Mouse (Mus musculus) kidney, postnatal 0 days (tissue): Measurements from ENCODE around the gene Gng12. TPM values are rescaled to one million over a fixed set of nuclear protein-coding genes. Genes with fewer than 3 reads are reported as not detected.

Experiments
- ATAC-seq: fragments of 200-750 bp; cut with Nextera tagmentation; replicated peaks from 2 replicates; pipeline ENCODE4 v1.8.0; 2017; ENCODE audit warnings: low read depth, moderate number of reproducible peaks, moderate TSS enrichment, moderate library complexity; ENCODE audit not compliant: low FRiP score
- DNase-seq: peaks from one replicate; pipeline ENCODE4 v3.0.0-alpha.2; 2016; ENCODE audit warnings: low spot score
- H3K27ac ChIP-seq: fragments of 300-500 bp; sonication (generic); 2 replicates; pipeline ENCODE4 v1.5.1; 2014; ENCODE audit warnings: mild to moderate bottlenecking
- H3K27me3 ChIP-seq: fragments of 300-500 bp; sonication (generic); 2 replicates; pipeline ENCODE4 v1.6.1; 2014; ENCODE audit warnings: low read length, mixed read lengths; ENCODE audit not compliant: insufficient read depth
- H3K36me3 ChIP-seq: fragments of 300-500 bp; sonication (generic); 2 replicates; pipeline ENCODE4 v1.6.1; 2014; ENCODE audit warnings: low read length, mixed read lengths; ENCODE audit not compliant: insufficient read depth
- H3K4me1 ChIP-seq: fragments of 300-500 bp; sonication (generic); replicated peaks from 2 replicates; pipeline ENCODE4 v1.6.1; 2014; ENCODE audit warnings: antibody characterized with exemption, low read length, mixed read lengths; ENCODE audit not compliant: insufficient read depth
- H3K4me2 ChIP-seq: fragments of 300-500 bp; sonication (generic); 2 replicates; pipeline ENCODE4 v1.6.1; 2014; ENCODE audit warnings: mild to moderate bottlenecking, low read length, moderate library complexity, mixed read lengths
- H3K4me3 ChIP-seq: fragments of 300-500 bp; sonication (generic); replicated peaks from 2 replicates; pipeline ENCODE4 v1.5.1; 2014; ENCODE audit warnings: low read depth, low read length
- H3K9ac ChIP-seq: fragments of 300-500 bp; sonication (generic); 2 replicates; pipeline ENCODE4 v1.6.1; 2014; ENCODE audit warnings: low read depth, low read length
- H3K9me3 ChIP-seq: fragments of 300-500 bp; sonication (generic); replicated peaks from 2 replicates; pipeline ENCODE4 v1.6.1; 2016; ENCODE audit warnings: low read length, inconsistent platforms, mixed read lengths
- CTCF ChIP-seq: IDR thresholded peaks from 2 replicates; pipeline ENCODE4 v1.5.1; 2016; ENCODE audit warnings: antibody characterized with exemption, low read depth, mild to moderate bottlenecking, moderate library complexity
- WGBS: fragments of 180-500 bp; shearing (Covaris S2); extraction: QIAGEN DNeasy Blood & Tissue Kit; methylation state at CpG from one replicate; pipeline ENCODE4 v1.1.7; 2014; 5-methylcytosine and 5-hydroxymethylcytosine counted together
- polyA plus RNA-seq: library from polyadenylated mRNA; unstranded; fragments of >200 nt; fragmentation: Nextera tagmentation; extraction: Ambion mirVana; gene quantifications from 2 replicates; pipeline ENCODE4 v1.2.1, GENCODE M21; 2015

The Gng12 gene
- polyA plus RNA-seq, 1 experiment from 2014 or later, result 144 TPM

- Histone ChIP-seq H3K36me3 (no peaks in the 10 kb centered on the region), H3K27ac (no peak overlapping the region), H3K9me3 (no peaks in the 10 kb centered on the region), H3K4me2 (no peak overlapping the region), H3K27me3 (no peaks in the 10 kb centered on the region), H3K4me3 (no peak overlapping the region), H3K9ac (no peak overlapping the region), H3K4me1 (peaks cover 9% of the 10 kb centered on the region; the same call in 1 of the 2 replicates)
- DNase-seq (no peak), ATAC-seq (no peak)
- no peak for TF ChIP-seq CTCF
- WGBS, result 52% methylated on average over 7 of the region's 7 CpGs
Measured at GRCm38 (mm10) chr6:67010370-67011216, 114.4 kb downstream of the Gng12 start.

- Histone ChIP-seq H3K4me2 (no peak overlapping the region), H3K36me3 (no peaks in the 10 kb centered on the region), H3K4me3 (no peak overlapping the region), H3K4me1 (peaks cover 11% of the 10 kb centered on the region; the same call in 1 of the 2 replicates), H3K27ac (no peak overlapping the region), H3K27me3 (no peaks in the 10 kb centered on the region), H3K9me3 (no peaks in the 10 kb centered on the region), H3K9ac (no peak overlapping the region)
- TF ChIP-seq CTCF, result no peak
- DNase-seq, result no peak
- ATAC-seq, result no peak
Measured at GRCm38 (mm10) chr6:67011217-67011518, 115.0 kb downstream of the Gng12 start.

GRCm38 (mm10) chr6:67013293-67013948 lies 117.2 kb downstream of the Gng12 start:
- no peaks in the 10 kb centered on the region for H3K27me3 ChIP-seq
- 0 out of 2 replicates have a peak, but pooled peaks have one; percentile 26 for ATAC-seq
- TF ChIP-seq CTCF, result no peak
- H3K9me3 ChIP-seq, result no peaks in the 10 kb centered on the region
- no peak overlapping the region for H3K4me2 ChIP-seq
- 69% methylated on average over 6 of the region's 6 CpGs for WGBS
- no peak overlapping the region for H3K4me3 ChIP-seq
- peak overlapping the region; percentile 52 for H3K27ac ChIP-seq
- peaks cover 11% of the 10 kb centered on the region; the same call in 1 of the 2 replicates for H3K36me3 ChIP-seq
- H3K9ac ChIP-seq, result no peak overlapping the region
- peaks cover 14% of the 10 kb centered on the region; the same call in 1 of the 2 replicates for H3K4me1 ChIP-seq
- DNase-seq, result no peak

GRCm38 (mm10) chr6:67013949-67014678 lies 117.9 kb downstream of the Gng12 start:
- DNase-seq (no peak), ATAC-seq (no peak)
- Histone ChIP-seq H3K9ac (no peak overlapping the region), H3K4me1 (peaks cover 14% of the 10 kb centered on the region; the same call in 1 of the 2 replicates), H3K9me3 (no peaks in the 10 kb centered on the region), H3K4me3 (no peak overlapping the region), H3K4me2 (no peak overlapping the region), H3K36me3 (peaks cover 12% of the 10 kb centered on the region; the same call in 1 of the 2 replicates), H3K27ac (peak overlapping the region; percentile 52; the same call in 1 of the 2 replicates), H3K27me3 (no peaks in the 10 kb centered on the region)
- WGBS, result 84% methylated on average over 9 of the region's 9 CpGs
- no peak for TF ChIP-seq CTCF

GRCm38 (mm10) chr6:67014679-67015075 lies 118.5 kb downstream of the Gng12 start:
- 79% methylated on average over 1 of the region's 1 CpGs for WGBS
- no peak overlapping the region for H3K4me3 ChIP-seq
- H3K27ac ChIP-seq, result no peak overlapping the region
- peaks cover 14% of the 10 kb centered on the region; the same call in 1 of the 2 replicates for H3K4me1 ChIP-seq
- no peak for DNase-seq
- H3K27me3 ChIP-seq, result no peaks in the 10 kb centered on the region
- H3K9ac ChIP-seq, result no peak overlapping the region
- peaks cover 12% of the 10 kb centered on the region; the same call in 1 of the 2 replicates for H3K36me3 ChIP-seq
- no peak overlapping the region for H3K4me2 ChIP-seq
- TF ChIP-seq CTCF, result no peak
- H3K9me3 ChIP-seq, result no peaks in the 10 kb centered on the region
- peak; percentile 76 for ATAC-seq
